Mouse (Mus musculus) olfactory bulb, adult 2 months (tissue): ENCODE results near the gene Prkg1. TPM values are rescaled to one million over a fixed set of nuclear protein-coding genes. Genes with fewer than 3 reads are reported as not detected.

Experiments
- H3K27ac ChIP-seq: fragments of 200-500 bp; 2 replicates; pipeline ENCODE4 v1.5.1; 2012; ENCODE audit warnings: low read depth, low read length; ENCODE audit not compliant: insufficient read depth
- H3K4me1 ChIP-seq: fragments of 200-500 bp; 2 replicates; pipeline ENCODE4 v1.6.1; 2012; ENCODE audit warnings: low read length; ENCODE audit not compliant: control insufficient read depth, insufficient read depth
- H3K4me3 ChIP-seq: fragments of 200-500 bp; 2 replicates; pipeline ENCODE4 v1.5.1; 2012; ENCODE audit warnings: mild to moderate bottlenecking, low read depth, low read length, moderate library complexity; ENCODE audit not compliant: insufficient read depth
- CTCF ChIP-seq: fragments of 200-500 bp; IDR thresholded peaks from 2 replicates; pipeline ENCODE4 v1.5.1; 2012; ENCODE audit warnings: low read depth, mild to moderate bottlenecking, low read length, moderate library complexity; ENCODE audit not compliant: insufficient read depth
- POLR2A ChIP-seq: fragments of 200-500 bp; IDR thresholded peaks from 2 replicates; pipeline ENCODE4 v1.6.1; 2012; ENCODE audit warnings: mild to moderate bottlenecking, low read depth, low read length, moderate library complexity; ENCODE audit not compliant: insufficient read depth
- WGBS: fragments of 180-500 bp; shearing (Covaris S2); methylation state at CpG from one replicate; pipeline ENCODE4 v1.1.7; 2018; 5-methylcytosine and 5-hydroxymethylcytosine counted together
- polyA plus RNA-seq: library from polyadenylated mRNA; stranded (reverse); fragments of >200 nt; gene quantifications from 2 replicates; pipeline ENCODE4 v1.2.4, GENCODE M21; 2012; ENCODE audit warnings: low replicate concordance; ENCODE audit not compliant: missing spikeins, insufficient read depth, insufficient read length

The Prkg1 gene
- polyA plus RNA-seq, 1 experiment: not detected

DNA sequence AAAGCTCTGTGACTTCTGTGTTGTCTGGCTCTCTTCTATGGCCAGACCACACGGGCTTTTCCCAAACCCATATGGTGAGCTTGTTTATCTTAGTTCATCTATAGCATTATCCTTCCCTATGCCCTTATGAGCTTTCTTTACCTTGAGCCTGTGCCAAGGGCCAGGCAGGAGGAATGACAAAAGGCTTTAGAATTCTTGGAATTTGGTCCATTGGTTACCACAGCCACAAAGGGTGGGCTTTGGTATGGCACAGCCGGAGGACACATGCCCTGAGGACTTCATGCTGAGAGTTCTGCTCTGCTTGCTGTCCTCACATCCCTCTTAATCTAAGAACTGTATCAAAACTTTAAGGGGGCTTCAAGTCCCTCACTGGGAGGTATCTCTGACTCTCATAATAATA lies 628.5 kb downstream of the Prkg1 start:
- no peaks in the 10 kb centered on the region for H3K4me1 ChIP-seq
- no peak overlapping the region for H3K27ac ChIP-seq
- H3K4me3 ChIP-seq: no peak overlapping the region
- 56% methylated on average over 2 of the region's 2 CpGs for WGBS
- no peak for TF ChIP-seq POLR2A
- no peak for TF ChIP-seq CTCF

- WGBS: 85% methylated on average over 8 of the region's 8 CpGs
- TF ChIP-seq CTCF: no peak
- no peak for TF ChIP-seq POLR2A
- Histone ChIP-seq H3K4me1 (no peaks in the 10 kb centered on the region), H3K27ac (no peak overlapping the region), H3K4me3 (no peak overlapping the region)
These were observed 632.2 kb downstream of the Prkg1 start for GRCm38 (mm10) chr19:31132614-31133013.

GRCm38 (mm10) chr19:31124628-31125027 lies 640.2 kb downstream of the Prkg1 start:
- H3K27ac ChIP-seq: no peak overlapping the region
- H3K4me3 ChIP-seq: no peak overlapping the region
- WGBS: 92% methylated on average over 3 of the region's 3 CpGs
- TF ChIP-seq CTCF (no peak), POLR2A (no peak)
- H3K4me1 ChIP-seq: no peaks in the 10 kb centered on the region

DNA sequence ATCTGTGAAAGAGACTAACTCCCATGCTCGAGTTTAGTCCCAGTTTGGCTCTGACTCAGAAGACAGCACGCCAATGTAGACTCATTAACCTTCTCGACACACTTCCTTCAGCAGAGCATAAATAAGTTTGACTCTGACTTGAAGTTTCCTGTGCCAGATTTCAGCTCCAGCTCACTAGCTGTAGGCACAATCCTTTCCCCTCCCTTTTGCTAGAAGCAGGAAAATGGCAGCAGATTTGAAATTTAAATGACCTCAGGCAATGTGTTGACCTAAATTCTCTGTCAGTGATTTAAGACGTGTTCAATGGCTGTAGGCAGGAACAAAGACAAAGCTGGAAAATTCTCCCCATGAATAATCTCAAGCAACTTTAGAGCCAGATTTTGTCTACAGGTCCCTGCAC lies 650.1 kb downstream of the Prkg1 start:
- WGBS: 31% methylated on average over 4 of the region's 4 CpGs
- no peak overlapping the region for H3K4me3 ChIP-seq
- no peaks in the 10 kb centered on the region for H3K4me1 ChIP-seq
- no peak overlapping the region for H3K27ac ChIP-seq
- TF ChIP-seq POLR2A: no peak
- no peak for TF ChIP-seq CTCF

- TF ChIP-seq POLR2A (no peak), CTCF (no peak)
- 68% methylated on average over 9 of the region's 9 CpGs for WGBS
- no peaks in the 10 kb centered on the region for H3K4me1 ChIP-seq
- H3K27ac ChIP-seq: no peak overlapping the region
- H3K4me3 ChIP-seq: no peak overlapping the region
These were observed 657.8 kb downstream of the Prkg1 start for GRCm38 (mm10) chr19:31106835-31107554.

- Histone ChIP-seq H3K27ac (no peak overlapping the region), H3K4me1 (no peaks in the 10 kb centered on the region), H3K4me3 (no peak overlapping the region)
- no peak for TF ChIP-seq CTCF
- no peak for TF ChIP-seq POLR2A
- WGBS: 56% methylated on average over 3 of the region's 3 CpGs
These were observed 658.8 kb downstream of the Prkg1 start for GRCm38 (mm10) chr19:31106036-31106435.

- no peak overlapping the region for H3K27ac ChIP-seq
- no peak overlapping the region for H3K4me3 ChIP-seq
- TF ChIP-seq CTCF (no peak), POLR2A (no peak)
- 85% methylated on average over 6 of the region's 6 CpGs for whole genome bisulfite sequencing
- no peaks in the 10 kb centered on the region for H3K4me1 ChIP-seq
These were observed 660.1 kb downstream of the Prkg1 start for GRCm38 (mm10) chr19:31104764-31105163.

DNA sequence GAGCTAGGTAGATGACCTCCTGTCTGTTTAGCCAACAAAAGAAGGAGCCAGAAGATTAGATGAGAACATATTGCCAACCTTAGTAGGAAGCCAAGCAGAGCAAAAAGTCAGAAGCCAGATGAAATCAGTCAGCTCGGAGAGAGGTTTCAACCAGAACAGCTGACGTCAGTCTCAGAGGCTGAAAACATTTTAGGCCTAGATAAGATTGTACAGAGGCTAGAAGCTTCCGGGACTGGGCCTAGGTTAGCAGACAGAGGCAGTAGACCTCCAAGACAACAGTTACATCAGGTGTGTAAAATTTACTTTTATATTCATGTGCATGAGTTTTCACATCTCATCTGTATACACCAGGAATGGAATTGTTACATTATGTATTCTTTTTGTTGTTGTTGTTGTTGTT lies 665.5 kb downstream of the Prkg1 start:
- no peaks in the 10 kb centered on the region for H3K4me1 ChIP-seq
- no peak overlapping the region for H3K27ac ChIP-seq
- H3K4me3 ChIP-seq: no peak overlapping the region
- WGBS: 98% methylated on average over 3 of the region's 3 CpGs
- TF ChIP-seq CTCF (no peak), POLR2A (no peak)

- TF ChIP-seq CTCF: no peak
- no peak for TF ChIP-seq POLR2A
- H3K27ac ChIP-seq: no peak overlapping the region
- WGBS: 71% methylated on average over 3 of the region's 3 CpGs
- no peak overlapping the region for H3K4me3 ChIP-seq
- no peaks in the 10 kb centered on the region for H3K4me1 ChIP-seq
These were observed 667.0 kb downstream of the Prkg1 start for GRCm38 (mm10) chr19:31097857-31098256.

- H3K4me3 ChIP-seq: peak overlapping the region; percentile 79
- no peak for TF ChIP-seq POLR2A
- TF ChIP-seq CTCF: no peak
- H3K27ac ChIP-seq: no peak overlapping the region
- H3K4me1 ChIP-seq: peaks cover 13% of the 10 kb centered on the region
- WGBS: 95% methylated on average over 8 of the region's 8 CpGs
These were observed 681.1 kb downstream of the Prkg1 start for GRCm38 (mm10) chr19:31083761-31084160.
